Mouse (Mus musculus) forebrain, embryonic 11.5 days (tissue): ENCODE results near the gene Fbxl15. TPM values are rescaled to one million over a fixed set of nuclear protein-coding genes. Genes with fewer than 3 reads are reported as not detected.
A peak's percentile ranks its signal among the peaks of the same experiment; 100 is the strongest.

Experiments used
- ATAC-seq: fragments of 200-750 bp; cut with Nextera tagmentation; replicated peaks from 2 replicates; pipeline ENCODE4 v1.8.0; 2017; ENCODE audit warnings: moderate TSS enrichment; ENCODE audit not compliant: low FRiP score
- DNase-seq: peaks from one replicate; pipeline ENCODE4 v3.0.0-alpha.2; 2017; ENCODE audit warnings: low spot score
- H3K27ac ChIP-seq: fragments of 300-500 bp; sonication (generic); 2 replicates; pipeline ENCODE4 v1.5.1; 2014; ENCODE audit warnings: low read depth, low read length
- H3K27me3 ChIP-seq: fragments of 300-500 bp; sonication (generic); 2 replicates; pipeline ENCODE4 v1.6.1; 2014; ENCODE audit warnings: mild to moderate bottlenecking, low read length, mixed read lengths; ENCODE audit not compliant: control insufficient read depth, insufficient read depth
- H3K36me3 ChIP-seq: fragments of 300-500 bp; sonication (generic); 2 replicates; pipeline ENCODE4 v1.6.1; 2014; ENCODE audit warnings: mild to moderate bottlenecking, low read length, moderate library complexity, mixed read lengths; ENCODE audit not compliant: control insufficient read depth, insufficient read depth
- H3K4me1 ChIP-seq: fragments of 300-500 bp; sonication (generic); replicated peaks from 2 replicates; pipeline ENCODE4 v1.6.1; 2014; ENCODE audit warnings: low read length, mixed read lengths; ENCODE audit not compliant: control insufficient read depth, insufficient read depth
- H3K4me2 ChIP-seq: fragments of 300-500 bp; sonication (generic); 2 replicates; pipeline ENCODE4 v1.6.1; 2014; ENCODE audit warnings: low read depth, mild to moderate bottlenecking, low read length, moderate library complexity, mixed read lengths; ENCODE audit not compliant: severe bottlenecking
- H3K4me3 ChIP-seq: fragments of 300-500 bp; sonication (generic); 2 replicates; pipeline ENCODE4 v1.5.1; 2014; ENCODE audit warnings: low read depth, low read length
- H3K9ac ChIP-seq: fragments of 300-500 bp; sonication (generic); 2 replicates; pipeline ENCODE4 v1.6.1; 2014; ENCODE audit warnings: low read length
- H3K9me3 ChIP-seq: fragments of 300-500 bp; sonication (generic); 2 replicates; pipeline ENCODE4 v1.6.1; 2016; ENCODE audit warnings: low read length, mixed read lengths; ENCODE audit not compliant: control insufficient read depth
- WGBS: fragments of 180-500 bp; shearing (Covaris S2); extraction: QIAGEN DNeasy Blood & Tissue Kit; methylation state at CpG from one replicate; pipeline ENCODE4 v1.1.7; 2014; 5-methylcytosine and 5-hydroxymethylcytosine counted together
- polyA plus RNA-seq: library from polyadenylated mRNA; unstranded; fragments of >200 nt; fragmentation: Nextera tagmentation; extraction: Ambion mirVana; gene quantifications from 2 replicates; pipeline ENCODE4 v1.2.1, GENCODE M21; 2014

Fbxl15 gene
- polyA plus RNA-seq, 1 experiment from 2014 or later = 25.8 TPM

- DNase-seq (no peak), ATAC-seq (no peak)
- H3K4me3 ChIP-seq = no peak overlapping the region
- peaks cover 31% of the 10 kb centered on the region for H3K4me1 ChIP-seq
- H3K9ac ChIP-seq = no peak overlapping the region
- H3K4me2 ChIP-seq = no peak overlapping the region
- WGBS = 64% methylated on average over 5 of the region's 5 CpGs
- H3K9me3 ChIP-seq = no peaks in the 10 kb centered on the region
- H3K36me3 ChIP-seq = no peaks in the 10 kb centered on the region
- H3K27ac ChIP-seq = no peak overlapping the region
- H3K27me3 ChIP-seq = peaks cover 24% of the 10 kb centered on the region
These were observed 3.1 kb upstream of the Fbxl15 start for GRCm38 (mm10) chr19:46324918-46325317.

GRCm38 (mm10) chr19:46326019-46326755 lies 1.8 kb upstream of the Fbxl15 start:
- H3K9ac ChIP-seq = peak overlapping the region; percentile 40

GRCm38 (mm10) chr19:46326756-46327305 lies 1.2 kb upstream of the Fbxl15 start, which contains the start of gene Psd:
TSS of gene Psd (minus strand) at chr19:46327156.
- ATAC-seq (no peak), DNase-seq (peak; percentile 85)
- H3K9me3 ChIP-seq = no peaks in the 10 kb centered on the region
- peak within 1 kb of the TSS; percentile 89 for H3K27ac ChIP-seq
- peak within 1 kb of the TSS; percentile 63 for H3K4me3 ChIP-seq
- WGBS = under 1% methylated on average over 33 of the region's 35 CpGs
- peaks cover 2% of the 10 kb centered on the region; the same call in 1 of the 2 replicates for H3K36me3 ChIP-seq
- H3K27me3 ChIP-seq = peaks cover 17% of the 10 kb centered on the region
- H3K4me2 ChIP-seq = peak within 1 kb of the TSS; percentile 100
- peak within 1 kb of the TSS; percentile 75 for H3K9ac ChIP-seq
- peaks cover 23% of the 10 kb centered on the region for H3K4me1 ChIP-seq

More at GRCm38 (mm10) chr19:46326019-46326755, 1.8 kb upstream of the Fbxl15 start:
- peak overlapping the region; percentile 100 for H3K4me2 ChIP-seq
- H3K4me3 ChIP-seq = peak overlapping the region; percentile 63
- peaks cover 2% of the 10 kb centered on the region; the same call in 1 of the 2 replicates for H3K36me3 ChIP-seq
- H3K4me1 ChIP-seq = peaks cover 27% of the 10 kb centered on the region
- DNase-seq (no peak), ATAC-seq (no peak)
- no peaks in the 10 kb centered on the region for H3K9me3 ChIP-seq
- 3% methylated on average over 28 of the region's 29 CpGs for WGBS
- H3K27me3 ChIP-seq = peaks cover 17% of the 10 kb centered on the region
- H3K27ac ChIP-seq = no peak overlapping the region

GRCm38 (mm10) chr19:46327531-46328064 lies 386 bp upstream of the Fbxl15 start:
- H3K9me3 ChIP-seq = no peaks in the 10 kb centered on the region
- peaks cover 18% of the 10 kb centered on the region for H3K4me1 ChIP-seq
- H3K4me3 ChIP-seq = peak overlapping the region; percentile 63
- DNase-seq (no peak), ATAC-seq (peak; percentile 3; the same call in 1 of the 2 replicates)
- H3K4me2 ChIP-seq = peak overlapping the region; percentile 100
- peak overlapping the region; percentile 89; the same call in 1 of the 2 replicates for H3K27ac ChIP-seq
- 36% methylated on average over 14 of the region's 14 CpGs for WGBS
- peaks cover 2% of the 10 kb centered on the region; the same call in 1 of the 2 replicates for H3K36me3 ChIP-seq
- peaks cover 15% of the 10 kb centered on the region for H3K27me3 ChIP-seq
- H3K9ac ChIP-seq = peak overlapping the region; percentile 40; the same call in 1 of the 2 replicates

GRCm38 (mm10) chr19:46329031-46329641 lies 1.2 kb downstream of the Fbxl15 start:
- H3K27me3 ChIP-seq = peaks cover 13% of the 10 kb centered on the region
- peak overlapping the region; percentile 100 for H3K4me2 ChIP-seq
- peak overlapping the region; percentile 75 for H3K9ac ChIP-seq
- H3K27ac ChIP-seq = peak overlapping the region; percentile 89
- peaks cover 2% of the 10 kb centered on the region; the same call in 1 of the 2 replicates for H3K36me3 ChIP-seq
- ATAC-seq = peak; percentile 10
- H3K4me1 ChIP-seq = peaks cover 20% of the 10 kb centered on the region
- no peak for DNase-seq
- 1% methylated on average over 54 of the region's 54 CpGs for WGBS
- H3K4me3 ChIP-seq = peak overlapping the region; percentile 63
- H3K9me3 ChIP-seq = no peaks in the 10 kb centered on the region

- peaks cover 2% of the 10 kb centered on the region; the same call in 1 of the 2 replicates for H3K36me3 ChIP-seq
- peaks cover 20% of the 10 kb centered on the region for H3K4me1 ChIP-seq
- H3K9me3 ChIP-seq = no peaks in the 10 kb centered on the region
- H3K4me3 ChIP-seq = no peak overlapping the region
- DNase-seq (peak; percentile 85), ATAC-seq (peak; percentile 32; the same call in 1 of the 2 replicates)
- H3K27ac ChIP-seq = no peak overlapping the region
- 4% methylated on average over 16 of the region's 16 CpGs for WGBS
- 0 out of 2 replicates have a peak overlapping the region, but pooled peaks have one; percentile 18 for H3K4me2 ChIP-seq
- peaks cover 9% of the 10 kb centered on the region; the same call in 1 of the 2 replicates for H3K27me3 ChIP-seq
- H3K9ac ChIP-seq = no peak overlapping the region
These were observed 2.0 kb downstream of the Fbxl15 start for GRCm38 (mm10) chr19:46329951-46330350.

- peaks cover 20% of the 10 kb centered on the region for H3K4me1 ChIP-seq
- no peak for ATAC-seq
These were observed 2.7 kb downstream of the Fbxl15 start for GRCm38 (mm10) chr19:46330696-46331095.

GRCm38 (mm10) chr19:46331326-46331725 lies 3.3 kb downstream of the Fbxl15 start:
- H3K4me3 ChIP-seq = no peak overlapping the region
- 92% methylated on average over 14 of the region's 14 CpGs for WGBS
- H3K4me2 ChIP-seq = no peak overlapping the region
- no peak overlapping the region for H3K9ac ChIP-seq
- peaks cover 3% of the 10 kb centered on the region; the same call in 1 of the 2 replicates for H3K27me3 ChIP-seq
- H3K27ac ChIP-seq = no peak overlapping the region
- H3K4me1 ChIP-seq = peaks cover 17% of the 10 kb centered on the region
- no peak for DNase-seq
- H3K9me3 ChIP-seq = no peaks in the 10 kb centered on the region
- peaks cover 2% of the 10 kb centered on the region; the same call in 1 of the 2 replicates for H3K36me3 ChIP-seq
- no peak for ATAC-seq

More at GRCm38 (mm10) chr19:46330696-46331095, 2.7 kb downstream of the Fbxl15 start:
- Histone ChIP-seq H3K4me3 (no peak overlapping the region), H3K27ac (no peak overlapping the region), H3K9ac (no peak overlapping the region), H3K9me3 (no peaks in the 10 kb centered on the region), H3K4me2 (no peak overlapping the region), H3K36me3 (peaks cover 2% of the 10 kb centered on the region; the same call in 1 of the 2 replicates), H3K27me3 (peaks cover 4% of the 10 kb centered on the region; the same call in 1 of the 2 replicates)
- DNase-seq = no peak
- 91% methylated on average over 12 of the region's 12 CpGs for WGBS
